Mouse (Mus musculus): Measurements from ENCODE around the gene Cadm2.

DNA sequence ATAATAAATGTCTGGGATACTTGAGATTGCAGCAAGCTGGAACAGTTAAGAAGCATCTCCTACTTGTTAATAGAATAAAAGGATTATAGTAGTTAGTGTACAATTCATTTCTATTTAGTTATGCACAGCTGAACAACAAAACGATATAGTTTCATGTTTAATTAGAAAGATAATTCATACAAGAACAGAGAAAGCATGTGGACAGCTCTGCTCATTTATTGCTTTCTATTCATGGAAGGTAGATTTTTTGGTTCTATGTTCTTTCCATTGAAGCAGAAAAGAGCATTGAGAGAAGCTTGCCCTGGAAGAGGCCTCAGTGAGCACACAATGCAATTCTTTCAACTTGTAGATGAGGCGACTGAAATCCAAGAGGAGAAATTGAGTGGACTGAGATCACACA lies 623.2 kb downstream of the Cadm2 start:
- no peak for TF ChIP-seq CTCF (IDR thresholded peaks at IDR 0.05; ENCODE audit: borderline replicate concordance, extremely low read depth, insufficient read depth, insufficient read length)
- TF ChIP-seq POLR2A (IDR thresholded peaks at IDR 0.05; ENCODE audit: borderline replicate concordance, extremely low read depth, insufficient read depth, insufficient read length, poor library complexity, severe bottlenecking), result no peak

Measured in brain, embryonic 14.5 days (tissue).